Mouse (Mus musculus) right cerebral cortex, postnatal 4 days (tissue): ENCODE results near the gene Olfml2b.

Experiments used
- DNase-seq: peaks from one replicate; pipeline ENCODE4 v3.0.0-alpha.2; 2022

The Olfml2b gene

DNA sequence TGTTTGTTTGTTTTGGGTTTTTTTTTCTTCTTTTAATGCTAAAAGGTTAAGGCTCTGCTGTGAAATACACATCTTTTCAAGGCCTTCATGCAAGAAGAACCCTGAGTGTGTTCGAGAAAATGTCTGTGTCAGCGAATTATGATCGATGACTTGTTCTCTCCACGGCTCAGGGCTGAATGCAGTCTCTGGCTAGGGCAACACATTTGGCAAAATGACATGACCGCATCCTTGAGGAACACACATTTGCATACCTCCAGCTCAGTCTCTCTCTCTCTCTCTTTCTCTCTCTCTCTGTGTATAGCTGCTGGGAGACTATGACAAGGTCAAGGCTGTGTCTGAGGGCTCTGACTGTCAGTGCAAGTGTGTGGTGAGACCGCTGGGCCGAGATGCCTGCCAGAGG, 3.0 kb downstream of the Olfml2b start:
- no peak for DNase-seq

DNA sequence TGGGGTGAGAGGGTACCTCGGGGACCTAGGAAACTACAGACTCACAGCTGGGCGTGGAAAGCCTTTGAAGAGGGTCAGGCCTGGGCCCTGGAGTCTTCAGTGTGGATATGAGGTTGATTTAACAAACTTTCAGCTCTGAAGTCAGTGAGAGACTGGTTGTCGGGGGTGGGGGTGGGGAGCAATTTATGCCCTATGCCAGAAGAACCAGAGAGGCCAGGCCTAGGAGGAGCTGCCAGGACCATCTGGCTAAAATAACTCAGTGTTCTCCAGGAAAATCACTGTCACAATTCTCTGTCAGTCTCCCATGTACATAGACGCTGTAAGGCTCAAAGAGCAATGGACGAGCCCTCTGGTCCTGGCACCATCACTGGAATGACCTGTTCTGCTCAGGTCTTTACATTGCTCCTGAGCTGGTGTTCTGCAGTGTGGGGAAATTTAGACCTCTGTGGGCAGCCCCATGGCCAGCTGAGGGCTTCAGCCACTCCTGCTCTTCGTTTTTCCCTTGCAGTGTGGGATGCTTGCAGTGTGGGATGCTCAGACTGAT, 3.7 kb downstream of the Olfml2b start:
- DNase-seq = no peak

DNA sequence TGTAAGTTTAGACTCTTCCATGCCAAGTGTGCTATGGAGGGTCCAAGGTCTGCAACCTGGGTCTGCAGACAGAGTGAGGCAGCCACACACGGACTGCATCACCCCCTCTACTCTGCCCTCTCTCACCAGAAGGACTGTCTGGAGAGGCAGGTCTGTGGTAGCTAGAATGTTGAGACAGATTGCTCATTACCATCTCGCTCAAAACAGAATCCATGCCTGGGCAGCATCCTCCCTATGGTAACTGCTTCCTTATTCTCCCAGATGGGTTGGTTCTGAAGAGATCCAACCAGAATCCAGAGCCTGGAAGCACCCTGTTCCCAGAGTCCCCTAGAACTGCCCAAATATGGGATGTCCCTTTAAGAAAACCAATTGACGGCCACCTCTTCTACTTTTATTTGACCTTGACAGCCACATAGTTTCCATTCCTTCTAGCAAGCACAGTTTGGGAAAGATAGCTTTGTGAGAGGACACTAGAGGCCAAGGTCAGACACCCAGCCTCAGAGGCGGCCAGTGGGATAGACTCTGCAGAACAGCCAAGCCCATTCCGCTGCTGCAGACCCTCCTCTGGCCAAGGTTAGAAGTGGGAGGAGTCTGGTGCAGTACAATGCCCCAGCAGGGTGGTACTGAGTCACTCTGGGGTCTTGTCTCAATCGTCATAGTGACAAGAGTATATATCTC, 6.9 kb downstream of the Olfml2b start:
- DNase-seq = no peak

DNA sequence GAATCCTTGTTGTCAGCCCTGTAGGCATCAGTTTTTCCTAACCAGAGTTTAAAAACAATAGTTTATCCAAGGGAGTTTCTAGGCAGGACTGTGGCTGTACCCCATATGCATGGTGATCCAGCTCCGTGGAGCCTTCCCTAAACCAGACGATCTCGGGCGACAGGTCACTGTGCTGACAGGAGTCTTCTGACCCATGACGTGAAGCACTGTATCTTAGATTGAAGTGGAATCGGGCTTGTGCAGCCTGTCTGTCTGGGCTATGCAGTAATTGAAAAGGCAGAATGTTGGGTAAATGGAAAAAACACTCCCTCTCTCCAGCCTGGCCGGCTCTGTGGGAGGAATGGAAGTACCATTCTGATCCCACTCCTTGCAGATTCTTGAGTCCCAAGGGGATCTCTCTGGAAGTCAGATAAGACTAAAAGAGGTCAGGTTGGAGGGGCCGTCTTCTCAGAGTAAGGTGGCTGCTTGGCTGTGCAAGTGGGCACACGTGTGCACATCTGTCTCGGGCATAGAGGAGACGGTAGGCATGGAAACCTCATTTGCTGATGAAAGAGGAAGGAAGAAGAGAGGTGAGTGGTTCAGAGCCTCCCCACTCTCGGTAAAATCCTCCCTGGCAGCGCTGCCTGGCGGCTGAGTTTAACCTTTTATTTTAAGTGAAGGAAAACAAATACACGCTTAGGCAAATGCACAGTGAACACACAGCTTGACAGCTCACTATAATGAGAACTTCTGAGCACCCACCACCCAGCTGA, 7.8 kb downstream of the Olfml2b start:
- no peak for DNase-seq

DNA sequence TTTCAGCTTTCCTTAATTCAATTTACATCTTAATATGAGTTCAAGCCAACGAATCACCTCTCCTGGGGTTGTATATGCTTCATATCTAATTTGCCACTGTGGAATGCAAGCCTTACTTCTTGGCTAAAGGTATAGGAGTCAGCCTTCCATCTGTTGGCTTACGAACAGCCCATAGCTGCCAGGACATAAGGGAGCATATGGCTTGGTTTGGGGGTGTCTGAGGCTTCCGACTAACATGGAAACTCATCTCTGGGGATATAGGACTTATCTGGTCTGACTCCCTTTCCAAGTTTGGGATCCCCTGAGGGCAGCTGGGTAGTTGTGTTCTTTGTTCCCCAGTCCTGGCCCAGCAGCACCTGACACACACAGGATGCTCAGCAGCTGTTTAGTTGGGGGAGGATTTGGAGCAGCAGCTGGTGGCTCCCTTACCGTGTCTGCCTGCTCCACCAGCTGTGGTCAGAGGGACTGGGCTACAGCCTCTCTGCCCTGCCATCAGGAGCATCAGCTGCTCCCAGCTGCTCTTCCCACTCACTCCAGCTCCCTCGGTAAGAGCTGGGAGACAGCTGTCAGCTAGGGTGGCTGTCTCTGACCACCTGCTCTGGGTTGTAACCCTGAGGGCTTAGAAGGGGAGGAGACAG, 11.1 kb downstream of the Olfml2b start:
- DNase-seq = no peak

DNA sequence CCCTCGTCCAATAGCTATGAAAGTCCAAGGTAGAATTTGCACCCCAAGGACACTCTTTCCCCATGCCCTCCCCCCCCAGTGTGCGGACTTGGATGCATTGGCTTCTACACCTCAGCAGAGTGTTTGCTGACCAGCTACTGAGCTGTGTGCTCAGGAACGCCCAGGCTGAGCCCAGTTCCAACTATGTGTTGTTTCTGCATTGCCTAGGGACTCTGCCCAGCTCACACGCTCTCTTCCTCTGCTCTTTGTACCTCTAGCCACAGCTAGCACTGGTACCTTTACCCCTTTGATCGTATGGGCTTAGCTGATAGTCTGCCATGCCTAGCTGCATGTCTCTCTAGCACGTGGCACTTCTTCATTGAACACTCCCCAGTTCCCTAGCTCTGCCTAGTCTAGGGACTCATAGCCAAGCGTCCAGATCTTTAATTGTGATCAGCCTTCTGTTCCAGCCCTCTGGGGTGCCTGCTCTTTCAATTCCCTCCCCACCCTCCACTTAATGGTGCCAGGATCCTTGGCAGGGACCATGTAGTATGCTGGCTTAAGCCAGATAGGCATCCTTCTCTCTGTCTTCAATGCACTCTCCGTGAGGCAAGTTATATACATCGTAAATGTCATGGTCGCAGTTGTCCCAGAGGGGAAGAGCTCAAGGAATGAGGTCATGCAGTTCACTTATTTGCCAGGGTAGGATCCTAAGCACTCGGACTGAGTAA, 12.3 kb downstream of the Olfml2b start:
- no peak for DNase-seq

DNA sequence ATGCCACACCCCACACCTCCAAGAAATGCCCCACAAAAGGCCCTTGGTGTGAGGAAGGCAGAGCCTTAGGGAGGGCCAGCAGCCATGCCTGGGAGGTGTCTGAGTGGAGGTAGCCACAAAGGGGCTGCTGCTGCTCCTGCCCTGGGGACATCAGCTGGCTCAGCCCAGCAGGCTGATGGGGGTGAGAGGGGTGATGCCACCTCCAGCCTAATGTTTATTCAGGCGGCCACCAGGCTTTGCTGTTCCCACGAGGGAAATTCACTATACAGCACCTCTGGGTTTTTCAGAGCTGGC, 12.8 kb downstream of the Olfml2b start:
- DNase-seq = no peak

DNA sequence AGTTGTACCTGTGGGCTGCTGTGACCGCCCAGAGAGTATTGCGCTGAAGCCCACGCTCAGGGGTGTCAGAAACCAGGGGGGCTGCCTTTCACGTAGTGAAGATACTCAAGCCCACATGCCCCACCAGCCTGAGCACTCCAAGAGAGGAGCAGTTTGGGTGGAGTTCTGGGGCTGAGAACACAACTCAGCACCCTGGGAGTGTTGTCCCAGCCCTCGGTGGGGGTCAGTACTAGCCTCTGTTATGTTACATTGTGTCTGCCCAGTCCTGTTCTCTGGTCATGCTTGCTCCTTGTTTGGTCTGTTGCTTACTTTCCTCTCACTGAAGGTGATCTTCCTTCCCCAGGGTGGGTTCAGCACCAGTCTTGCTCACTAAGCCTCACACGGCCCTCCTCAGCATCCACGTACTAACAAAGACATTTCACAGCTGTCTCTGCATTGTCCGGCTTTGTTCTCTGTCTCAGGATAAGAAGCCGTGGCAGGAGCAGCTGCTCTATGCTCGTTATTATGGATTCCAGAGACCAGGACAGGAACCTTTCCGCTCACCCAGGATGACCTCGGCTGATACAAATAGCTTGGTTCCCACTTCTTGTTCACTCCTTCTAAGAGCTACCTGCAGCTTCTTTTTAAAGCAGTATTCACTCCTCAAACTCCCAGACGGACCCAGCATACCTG, 13.4 kb downstream of the Olfml2b start:
- DNase-seq = no peak

DNA sequence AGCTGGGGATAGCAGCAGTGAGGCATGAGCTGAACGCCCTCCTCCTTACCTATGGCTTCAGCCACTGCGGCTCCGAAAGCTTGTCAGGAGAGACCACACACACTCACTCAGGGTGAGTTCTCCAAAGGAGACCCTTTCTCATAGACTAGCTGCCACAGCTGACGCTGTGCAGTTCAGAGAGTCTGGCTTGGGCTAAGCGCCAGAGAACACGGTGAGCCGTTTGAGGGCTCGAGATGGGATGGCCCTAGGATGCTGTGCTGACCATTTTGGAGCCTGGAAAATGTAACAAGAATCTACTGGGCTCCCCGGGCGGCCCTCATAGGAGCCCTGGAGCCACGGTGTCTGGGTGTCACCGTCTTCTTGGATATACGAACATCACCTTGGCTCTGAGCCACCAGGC, 14.9 kb downstream of the Olfml2b start:
- no peak for DNase-seq

DNA sequence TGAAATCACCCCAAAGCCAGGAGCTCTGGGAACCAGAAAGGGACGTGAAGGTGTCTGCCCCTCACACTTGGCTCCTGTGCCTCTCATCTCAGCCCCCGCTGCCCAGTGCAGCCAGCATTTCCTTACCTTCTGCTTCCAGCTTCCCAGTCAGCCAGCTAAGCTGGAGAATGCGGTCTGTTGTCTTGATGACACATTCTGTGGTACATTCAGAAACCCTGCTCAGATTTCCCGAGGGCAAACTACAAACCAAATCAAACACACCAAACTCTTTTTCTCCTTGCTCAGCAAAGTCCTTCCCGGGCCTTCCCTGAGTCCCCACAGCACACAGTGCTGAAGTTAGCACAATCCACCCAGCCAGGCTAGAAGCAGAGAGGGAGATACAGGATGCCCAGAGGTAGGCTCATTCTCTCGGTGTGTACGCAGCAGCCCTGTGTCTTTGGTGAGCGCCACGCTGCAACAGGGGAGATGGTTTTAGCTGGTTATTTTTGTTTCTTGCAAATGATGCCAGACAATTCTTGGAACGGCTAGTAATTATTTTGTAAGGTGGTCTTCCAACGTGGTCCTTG, 20.4 kb downstream of the Olfml2b start:
- DNase-seq = no peak

DNA sequence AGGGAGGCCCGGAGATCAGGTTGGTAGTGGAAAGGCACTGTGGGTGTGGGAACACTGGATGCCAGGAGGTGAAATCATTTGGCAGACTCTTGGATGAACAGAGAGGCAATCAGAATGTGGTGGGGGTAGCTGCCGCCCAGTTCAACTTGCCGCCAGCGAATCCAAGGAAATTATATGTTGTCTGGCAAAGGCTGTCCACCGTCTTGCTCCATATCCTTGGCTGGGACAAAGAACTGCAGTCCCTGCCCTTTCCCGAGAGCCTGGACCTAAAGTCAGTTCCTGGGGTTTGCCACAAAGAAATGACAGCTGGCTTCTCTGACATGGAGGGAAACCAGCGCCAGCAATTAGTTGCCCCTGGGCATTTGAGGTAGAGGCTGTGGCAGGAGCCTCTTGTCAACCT, 20.9 kb downstream of the Olfml2b start:
- DNase-seq = no peak

DNA sequence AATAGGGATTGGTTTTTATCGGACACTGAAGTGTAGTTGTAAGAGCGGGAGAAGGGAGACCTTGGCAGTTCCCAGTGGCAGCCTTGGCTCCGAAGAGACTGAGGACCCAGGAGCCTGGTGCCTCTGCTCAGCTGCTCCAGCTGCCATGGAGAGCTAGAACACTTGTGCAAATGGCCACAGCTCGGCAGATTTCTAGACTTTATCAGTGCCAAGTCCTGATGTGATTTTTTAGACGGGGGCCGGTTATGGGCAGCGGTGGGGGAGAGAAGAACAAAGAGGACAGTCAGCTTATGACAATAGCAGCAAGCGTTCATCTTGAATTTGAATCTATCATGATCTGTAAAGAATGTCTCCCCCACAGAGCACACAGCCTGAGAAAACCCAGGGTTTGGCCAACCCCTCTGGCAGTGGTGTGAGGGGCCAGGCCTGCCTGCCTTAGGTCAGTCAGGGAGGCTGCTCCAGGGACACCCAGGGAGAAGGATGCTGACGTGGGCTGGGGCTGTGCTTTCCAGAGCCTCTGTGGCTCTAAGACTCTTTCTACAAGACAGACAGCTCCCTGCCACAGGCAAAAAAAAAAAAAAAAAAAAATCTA, 29.9 kb downstream of the Olfml2b start:
- no peak for DNase-seq

DNA sequence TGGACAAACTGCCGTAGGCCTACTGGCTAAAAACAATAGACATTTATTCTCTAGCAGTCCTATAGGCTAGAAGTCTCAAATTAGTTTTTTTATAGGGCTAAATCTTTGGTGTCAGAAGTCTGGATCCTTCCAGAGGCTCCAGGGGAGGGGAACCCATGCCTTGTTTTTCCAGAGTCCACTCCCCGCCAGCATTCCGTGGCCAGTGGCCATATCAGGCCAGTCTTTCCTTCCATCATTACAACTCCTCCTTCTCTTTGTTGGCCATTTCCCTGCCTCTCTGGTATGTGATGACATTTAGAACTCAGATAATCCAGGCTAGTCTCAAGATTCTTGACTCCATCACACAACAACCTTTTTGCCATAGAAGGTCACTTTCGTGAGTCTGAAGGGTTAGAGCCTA, 33.3 kb downstream of the Olfml2b start:
- no peak for DNase-seq

DNA sequence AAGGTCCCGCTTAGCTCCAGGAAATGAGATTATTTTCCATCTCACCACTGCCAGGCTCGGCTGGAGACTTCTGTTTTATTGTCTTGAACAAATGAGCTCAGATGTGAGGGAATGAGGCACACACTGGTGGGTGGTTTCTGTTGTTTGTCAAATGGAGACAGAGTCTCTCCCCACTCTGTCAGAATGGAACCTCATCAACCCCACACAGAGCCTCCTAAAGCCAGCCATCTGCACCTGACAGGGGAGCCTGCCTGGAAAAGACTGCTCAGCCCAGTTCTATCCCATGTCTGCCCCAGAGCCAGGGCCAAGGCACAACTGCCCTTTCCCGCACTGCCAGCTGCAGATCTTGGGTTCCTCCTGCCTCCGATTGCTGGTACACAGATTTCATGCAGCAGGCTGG, 34.5 kb downstream of the Olfml2b start:
- DNase-seq = no peak

DNA sequence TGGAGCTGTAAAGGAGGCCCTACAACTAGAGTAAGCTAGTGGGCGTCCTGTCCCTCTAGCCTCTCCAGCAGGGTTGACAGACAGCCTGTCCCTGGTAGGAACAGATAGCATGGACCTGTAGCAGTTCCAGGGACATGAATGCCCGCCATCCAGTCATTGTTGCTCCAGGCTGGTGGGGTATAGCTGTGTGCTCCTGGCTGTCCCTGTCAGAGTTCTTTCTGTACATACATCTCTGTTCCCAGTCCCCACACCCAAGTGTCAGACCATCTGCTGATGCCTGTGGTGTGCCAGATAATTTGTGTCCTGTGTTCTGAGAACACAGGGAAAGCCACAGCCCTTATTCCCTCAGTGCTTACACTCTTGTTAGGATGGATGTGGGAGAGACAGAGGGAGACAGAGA, 35.3 kb downstream of the Olfml2b start:
- no peak for DNase-seq

DNA sequence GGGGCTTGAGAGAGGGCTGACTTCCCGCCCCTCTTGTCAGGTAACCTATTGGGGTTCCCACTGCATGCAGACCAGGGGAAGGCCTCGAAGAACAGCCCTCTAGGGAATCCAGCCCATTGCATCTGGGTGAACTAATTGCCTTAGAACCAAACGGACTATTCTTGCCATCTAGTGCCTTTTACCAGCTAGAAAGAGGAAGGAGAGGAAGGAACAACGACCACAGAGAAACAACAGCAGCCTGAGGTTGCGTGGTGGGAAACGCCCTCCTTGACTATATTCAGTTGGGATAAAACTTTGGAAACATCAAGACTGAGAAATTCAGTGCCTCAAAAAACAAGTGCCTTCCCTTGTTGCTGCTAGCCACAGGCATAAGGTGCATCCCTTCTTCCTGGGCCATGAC, 39.5 kb downstream of the Olfml2b start:
- DNase-seq = no peak

DNA sequence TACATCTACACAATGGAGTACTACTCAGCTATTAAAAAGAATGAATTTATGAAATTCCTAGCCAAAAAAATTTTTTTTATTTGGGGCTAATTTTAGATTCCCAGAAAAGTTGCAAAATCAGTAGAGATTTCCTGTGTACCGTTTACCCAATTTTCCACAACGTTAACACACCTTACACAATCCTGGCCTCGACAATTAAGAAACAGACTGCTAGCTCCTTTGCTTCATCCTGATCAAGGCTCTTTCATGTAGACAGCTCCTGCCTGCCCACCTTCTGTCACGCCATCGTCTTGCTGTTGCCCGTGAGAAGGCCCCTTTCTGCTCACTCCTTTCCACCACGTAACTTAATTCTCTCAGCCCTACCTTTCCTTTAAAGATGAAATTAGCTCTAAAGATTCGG, 45.4 kb downstream of the Olfml2b start:
- DNase-seq = no peak

DNA sequence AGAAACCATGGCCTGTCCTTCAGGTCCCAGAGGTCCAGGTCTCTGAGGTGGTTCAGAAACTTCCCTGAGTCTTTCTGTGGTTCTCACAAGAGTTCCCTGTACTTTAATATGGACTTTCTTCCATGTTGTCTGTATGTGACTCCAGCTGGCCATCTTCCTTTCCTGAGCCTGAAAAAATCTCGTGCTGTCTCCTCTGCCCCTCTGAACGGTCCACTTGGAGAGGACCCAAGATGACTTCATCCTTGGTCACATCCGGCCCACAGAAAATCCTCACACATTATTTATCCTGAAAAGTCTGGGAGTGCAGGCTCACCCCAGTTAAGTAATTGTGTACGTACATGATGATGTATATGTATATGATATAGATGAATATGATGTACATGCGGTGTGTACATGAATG, 47.0 kb downstream of the Olfml2b start:
- DNase-seq = no peak

DNA sequence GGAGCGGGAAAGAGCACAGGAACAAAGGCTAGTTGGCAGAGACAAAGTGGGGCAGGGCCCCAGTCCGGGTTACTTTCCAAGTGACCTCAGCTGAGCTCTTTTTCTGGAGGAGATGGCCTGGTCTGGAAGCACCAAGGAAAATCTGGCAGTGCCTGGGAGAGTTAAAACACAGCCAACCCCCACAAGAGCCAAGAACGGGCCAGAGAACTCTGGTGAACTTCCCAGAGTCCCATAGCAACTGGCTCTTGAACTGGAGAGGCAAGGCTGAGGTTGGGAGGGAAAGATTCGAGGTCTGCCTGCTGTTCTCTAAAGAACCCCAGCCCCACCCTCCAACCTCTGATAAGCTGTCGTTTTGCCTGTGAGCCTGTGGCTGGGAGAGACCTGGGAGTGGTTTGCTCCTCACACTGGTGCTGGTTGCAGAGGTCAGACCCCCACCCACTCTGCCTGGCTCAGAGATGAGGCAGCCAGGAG, 50.5 kb downstream of the Olfml2b start:
- DNase-seq = no peak

DNA sequence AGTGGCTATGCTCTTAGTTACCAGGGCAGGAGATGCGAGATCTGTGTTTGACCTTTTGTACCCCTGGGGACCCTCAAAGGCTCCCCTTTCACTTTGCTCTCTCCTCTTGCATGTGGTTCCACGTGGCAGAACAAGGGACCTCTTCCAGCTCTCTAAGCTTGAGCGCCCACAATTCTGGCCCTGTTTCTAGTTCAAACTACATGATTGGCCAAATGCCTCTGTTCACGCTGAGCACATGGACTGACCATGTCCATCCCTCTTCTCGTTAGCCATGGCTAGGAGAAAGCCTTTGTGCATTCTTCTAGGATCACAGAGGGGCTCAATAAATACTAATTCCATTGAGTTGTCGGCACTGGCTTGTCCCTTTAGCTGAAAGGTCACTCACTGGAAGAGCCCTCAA, 51.0 kb downstream of the Olfml2b start:
- no peak for DNase-seq

DNA sequence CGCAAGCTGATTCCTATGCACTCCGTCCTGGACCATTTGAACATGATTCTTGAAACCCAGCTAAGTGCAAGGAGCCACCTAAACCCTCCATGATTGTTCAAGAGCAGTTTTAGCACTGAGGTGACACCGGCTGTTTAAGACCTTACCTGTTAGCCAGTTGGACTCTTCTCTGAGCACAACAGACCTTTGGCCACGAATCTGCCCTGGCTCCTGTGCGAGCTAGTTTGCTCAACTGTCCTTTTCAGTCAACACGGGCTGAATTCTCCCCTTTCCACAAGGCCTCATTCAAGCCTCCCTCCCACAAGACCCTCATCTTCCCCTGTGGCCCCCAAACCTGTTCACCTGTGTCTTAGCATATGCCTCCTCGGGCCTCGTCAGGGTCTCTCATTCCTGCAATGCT, 52.7 kb downstream of the Olfml2b start:
- DNase-seq = no peak

DNA sequence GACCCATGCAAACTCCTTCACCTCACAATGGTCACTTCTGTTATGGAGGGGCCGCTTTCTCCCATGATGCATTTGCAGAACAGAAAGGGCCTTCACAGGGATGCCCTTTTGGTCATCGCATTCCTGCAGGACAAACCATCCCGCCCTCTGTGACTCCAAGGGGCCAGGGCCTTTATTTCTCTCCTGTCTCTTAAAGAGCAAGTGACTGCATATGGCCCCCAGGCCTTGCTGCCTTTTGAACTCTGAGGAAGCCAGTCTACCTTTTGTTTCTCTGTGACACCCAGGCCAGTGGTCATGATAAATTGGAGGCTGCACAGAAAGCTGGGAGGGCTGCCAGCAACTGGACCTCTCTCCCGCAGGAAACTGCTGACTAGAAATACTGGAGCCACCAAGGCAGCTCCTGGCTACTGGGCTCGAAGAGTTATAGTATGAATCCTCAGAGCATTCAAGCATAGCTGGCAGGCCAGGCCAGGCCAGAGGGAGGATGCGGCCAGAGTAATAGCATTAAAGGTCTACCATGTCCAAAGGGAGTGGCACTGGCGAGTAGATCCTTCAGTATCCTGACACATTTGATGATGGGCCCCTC, 53.5 kb downstream of the Olfml2b start:
- no peak for DNase-seq
